Mouse (Mus musculus): ENCODE results near the gene Fnbp4.
A peak's percentile ranks its signal among the peaks of the same experiment; 100 is the strongest.
"Not testable (repeated sequence)": the region's sequence is repeated elsewhere in the genome, so short reads cannot be mapped to it uniquely, and the experiment has no call there.

The Fnbp4 gene

DNA sequence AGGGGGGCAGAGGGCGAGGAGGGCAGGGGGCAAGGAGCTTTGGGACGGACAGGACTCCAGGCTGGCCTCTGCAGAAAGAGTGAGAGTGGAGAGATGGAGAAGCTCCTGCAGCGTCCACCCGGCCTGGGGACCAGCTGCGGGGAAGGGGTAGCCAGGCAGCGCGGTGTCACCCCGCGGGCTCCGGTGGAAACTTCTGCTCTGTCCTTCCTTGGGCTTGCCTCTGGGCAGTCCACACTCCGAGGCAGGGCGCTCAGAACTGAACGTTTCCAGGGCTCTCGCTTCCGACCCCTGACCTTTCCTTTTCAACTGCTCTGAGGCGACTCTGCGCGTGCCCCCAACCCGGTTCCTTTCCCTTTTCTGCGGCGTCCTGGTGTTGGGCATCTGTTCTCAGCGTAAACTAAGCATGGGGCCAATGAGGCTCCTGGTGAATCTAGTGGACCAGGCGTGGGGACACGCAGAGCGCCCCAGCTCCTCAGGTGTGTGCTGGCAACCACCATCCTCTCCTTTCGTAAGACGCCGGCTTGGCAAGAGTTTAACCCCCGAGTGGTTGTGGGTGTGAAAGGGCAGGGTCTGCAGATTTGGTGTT is 37.8 kb downstream of the Fnbp4 start:
- DNase-seq (ENCODE audit: low spot score) = peak; percentile 72

- no peak for DNase-seq (ENCODE audit: low spot score)
These were observed 43.0 kb downstream of the Fnbp4 start for GRCm38 (mm10) chr2:90788126-90788525.

DNA sequence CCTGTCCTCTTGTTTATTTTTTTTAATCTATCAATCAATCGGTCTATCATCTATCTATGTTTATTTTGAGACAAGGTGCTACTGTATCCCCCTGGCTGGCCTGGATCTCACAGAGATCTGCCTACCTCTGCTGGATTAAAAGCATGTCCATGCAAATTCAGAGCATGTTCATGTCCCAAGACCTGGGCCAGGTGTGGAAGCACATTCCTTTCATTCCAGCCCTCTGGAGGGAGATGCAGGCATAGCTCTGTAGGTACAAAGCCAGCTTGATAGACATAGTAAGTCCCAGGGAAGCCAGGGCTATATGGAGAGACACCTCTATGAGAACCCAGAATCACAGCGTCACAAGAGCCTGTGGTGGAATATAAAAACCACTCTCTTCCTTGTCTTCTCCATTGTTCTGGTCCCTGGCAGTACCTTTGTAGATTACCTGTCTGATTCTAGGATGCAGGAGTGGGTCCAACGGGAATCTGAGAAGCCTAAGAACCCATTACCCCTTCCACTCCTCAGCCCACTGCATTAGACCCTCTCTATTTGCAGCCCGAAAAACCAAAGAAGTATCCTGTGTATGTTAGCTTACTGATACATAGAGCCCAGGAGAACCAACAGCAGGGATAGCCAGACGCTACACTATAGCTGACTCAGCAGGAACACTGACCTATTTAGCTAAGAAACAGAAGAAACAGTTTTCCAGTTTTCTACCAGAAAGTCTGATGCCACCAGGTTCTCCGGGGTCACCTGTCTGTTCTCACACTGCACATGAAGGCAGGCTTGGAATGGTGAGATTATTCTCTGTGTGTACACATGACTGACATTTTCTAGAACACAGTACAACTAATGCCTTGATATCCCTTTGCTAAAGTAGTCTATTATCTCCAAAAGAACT is 63.3 kb downstream of the Fnbp4 start:
- DNase-seq (ENCODE audit: low spot score) = no peak

DNA sequence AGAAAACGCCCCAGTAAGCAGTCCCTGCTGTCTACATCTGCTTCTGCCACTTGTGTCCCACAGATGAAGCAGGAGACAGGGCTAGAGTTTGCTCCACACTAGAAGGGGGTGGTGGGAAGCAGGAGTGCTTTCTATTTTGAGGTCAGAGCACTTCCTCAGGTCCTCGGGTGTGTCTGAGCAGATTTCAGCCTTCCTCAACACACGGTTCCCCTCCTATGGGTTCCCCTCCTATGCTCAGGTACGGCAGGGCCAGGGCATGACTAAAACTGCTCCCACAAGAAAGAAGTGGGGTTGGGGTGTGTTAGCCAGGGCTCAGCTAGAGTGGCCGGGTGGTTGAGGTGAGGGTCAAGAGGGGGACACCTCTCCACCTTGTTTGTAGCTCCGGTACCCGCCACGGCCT is 65.6 kb downstream of the Fnbp4 start:
- no peak for DNase-seq (ENCODE audit: low spot score)

GRCm38 (mm10) chr2:90815266-90815665 is 70.1 kb downstream of the Fnbp4 start:
- DNase-seq (ENCODE audit: low spot score) = no peak

DNA sequence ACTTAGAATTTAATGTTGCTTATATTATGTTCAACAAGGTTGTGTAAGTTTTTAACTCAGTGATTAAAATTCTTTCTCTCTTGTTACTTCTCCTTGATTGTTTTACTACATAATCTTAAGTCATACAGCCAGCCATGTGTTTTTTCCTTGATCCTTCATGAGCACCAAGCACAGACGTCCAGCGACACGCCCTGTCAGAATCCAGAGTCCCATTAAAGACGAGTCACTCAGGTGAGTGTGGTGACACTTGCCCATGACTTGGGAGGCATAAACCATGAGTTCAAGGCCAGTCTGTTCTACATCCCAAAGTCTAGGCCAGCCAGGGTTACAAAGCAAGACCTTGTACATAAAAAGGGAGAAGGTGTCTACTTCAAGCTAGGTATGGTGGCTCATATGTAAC is 71.0 kb downstream of the Fnbp4 start:
- no peak for DNase-seq (ENCODE audit: low spot score)

DNA sequence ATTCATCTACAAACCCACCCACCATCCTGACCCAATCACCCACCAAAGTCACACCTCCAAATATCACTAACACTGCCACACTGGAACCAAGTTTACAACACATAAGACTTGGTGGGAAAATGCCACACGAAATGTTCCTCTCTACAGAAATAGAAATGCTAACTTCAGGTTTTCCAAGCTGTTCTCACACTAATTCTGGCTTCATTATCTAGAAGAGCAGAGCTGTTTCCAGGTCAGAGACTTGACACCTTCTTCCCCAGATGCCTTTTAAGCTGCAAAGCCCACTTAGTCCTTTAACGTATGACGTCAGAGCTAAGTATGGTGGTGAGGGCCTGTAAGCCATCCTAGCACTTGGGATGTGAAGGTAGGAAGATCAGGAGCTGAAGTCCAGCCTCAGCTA is 73.5 kb downstream of the Fnbp4 start:
- no peak for DNase-seq (ENCODE audit: low spot score)

- no peak for DNase-seq (ENCODE audit: low spot score)
These were observed 75.7 kb downstream of the Fnbp4 start for GRCm38 (mm10) chr2:90820894-90821293.

- DNase-seq (ENCODE audit: low spot score) = no peak
These were observed 77.8 kb downstream of the Fnbp4 start for GRCm38 (mm10) chr2:90822978-90823377.

GRCm38 (mm10) chr2:90823781-90824180 is 78.6 kb downstream of the Fnbp4 start:
- no peak for DNase-seq (ENCODE audit: low spot score)

DNA sequence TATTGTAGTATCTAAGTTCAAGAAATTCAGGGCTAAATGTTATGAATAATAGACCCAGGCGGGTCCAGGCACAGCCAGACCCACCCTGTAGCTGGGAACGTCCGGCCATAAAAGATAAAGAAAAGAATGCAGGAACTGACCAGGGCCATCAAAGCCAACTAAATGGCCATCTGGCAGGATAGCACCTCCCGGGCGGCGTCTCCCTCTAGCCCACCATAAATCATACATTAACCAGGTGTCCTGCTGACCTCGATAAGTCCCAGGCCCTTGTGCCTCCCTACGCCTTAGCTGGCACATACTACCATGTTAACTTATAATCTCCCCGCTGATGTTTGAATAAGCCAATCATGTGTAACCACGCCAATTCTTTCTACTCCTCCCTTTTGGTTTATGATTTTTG is 79.4 kb downstream of the Fnbp4 start:
- not testable (repeated sequence) for DNase-seq (ENCODE audit: low spot score)

- no peak for DNase-seq (ENCODE audit: low spot score)
These were observed 80.5 kb downstream of the Fnbp4 start for GRCm38 (mm10) chr2:90825515-90826172.

- DNase-seq (ENCODE audit: low spot score) = no peak
These were observed 83.6 kb downstream of the Fnbp4 start for GRCm38 (mm10) chr2:90828739-90829138.
